Mouse (Mus musculus) heart, embryonic 10.5 days (tissue): Measurements from ENCODE around the gene Rangap1. TPM values are rescaled to one million over a fixed set of nuclear protein-coding genes. Genes with fewer than 3 reads are reported as not detected.
"Not testable (repeated sequence)": the region's sequence is repeated elsewhere in the genome, so short reads cannot be mapped to it uniquely, and the experiment has no call there.

ENCODE experiments used
- DNase-seq: peaks from one replicate; pipeline ENCODE4 v3.0.0-alpha.2; 2017; ENCODE audit warnings: low spot score
- H3K27ac ChIP-seq: fragments of 300-500 bp; sonication (generic); 2 replicates; pipeline ENCODE4 v1.5.1; 2016; ENCODE audit warnings: mild to moderate bottlenecking
- H3K27me3 ChIP-seq: fragments of 300-500 bp; sonication (generic); 2 replicates; pipeline ENCODE4 v1.6.1; 2016; ENCODE audit warnings: mild to moderate bottlenecking; ENCODE audit not compliant: poor library complexity, insufficient read depth, severe bottlenecking
- H3K36me3 ChIP-seq: fragments of 300-500 bp; sonication (generic); 2 replicates; pipeline ENCODE4 v1.6.1; 2016; ENCODE audit warnings: mild to moderate bottlenecking, moderate library complexity
- H3K4me1 ChIP-seq: fragments of 300-500 bp; sonication (generic); 2 replicates; pipeline ENCODE4 v1.6.1; 2016; ENCODE audit warnings: mild to moderate bottlenecking
- H3K4me3 ChIP-seq: fragments of 300-500 bp; sonication (generic); 2 replicates; pipeline ENCODE4 v1.5.1; 2016; ENCODE audit warnings: mild to moderate bottlenecking, moderate library complexity
- H3K9me3 ChIP-seq: fragments of 300-500 bp; sonication (generic); 2 replicates; pipeline ENCODE4 v1.6.1; 2016; ENCODE audit warnings: mild to moderate bottlenecking, moderate library complexity
- WGBS: fragments of 180-500 bp; shearing (Covaris S2); methylation state at CpG from one replicate; pipeline ENCODE4 v1.1.7; 2016; 5-methylcytosine and 5-hydroxymethylcytosine counted together
- polyA plus RNA-seq: library from polyadenylated mRNA; unstranded; fragments of >200 nt; fragmentation: Nextera tagmentation; extraction: Ambion mirVana; gene quantifications from 2 replicates; pipeline ENCODE4 v1.2.1, GENCODE M21; 2016

The Rangap1 gene
- polyA plus RNA-seq, 1 experiment from 2014 or later = 141 TPM

DNA sequence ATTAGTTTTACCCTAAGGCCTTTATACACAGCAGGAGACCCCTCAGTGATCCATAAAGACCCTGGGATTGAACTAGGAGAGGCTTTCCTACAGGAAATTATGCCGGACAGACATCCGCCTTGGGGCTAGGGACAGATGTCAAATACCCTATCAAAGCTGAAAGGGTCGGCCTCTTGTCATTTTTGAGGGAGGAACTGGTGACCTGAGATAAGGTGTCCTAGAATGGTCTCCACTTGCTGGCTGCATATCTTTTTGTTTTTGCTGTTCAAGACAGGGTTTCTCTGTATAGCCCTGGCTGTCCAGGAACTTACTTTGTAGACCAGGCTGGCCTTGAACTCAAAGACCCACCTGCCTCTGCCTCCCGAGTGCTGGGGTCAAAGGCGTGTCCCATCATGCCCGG lies 19.2 kb upstream of the Rangap1 start:
- 83% methylated on average over 6 of the region's 6 CpGs for WGBS
- Histone ChIP-seq H3K27ac (no peak overlapping the region), H3K9me3 (no peaks in the 10 kb centered on the region), H3K4me1 (peaks cover 24% of the 10 kb centered on the region), H3K27me3 (no peaks in the 10 kb centered on the region), H3K36me3 (peaks cover 31% of the 10 kb centered on the region), H3K4me3 (no peak overlapping the region)
- no peak for DNase-seq

DNA sequence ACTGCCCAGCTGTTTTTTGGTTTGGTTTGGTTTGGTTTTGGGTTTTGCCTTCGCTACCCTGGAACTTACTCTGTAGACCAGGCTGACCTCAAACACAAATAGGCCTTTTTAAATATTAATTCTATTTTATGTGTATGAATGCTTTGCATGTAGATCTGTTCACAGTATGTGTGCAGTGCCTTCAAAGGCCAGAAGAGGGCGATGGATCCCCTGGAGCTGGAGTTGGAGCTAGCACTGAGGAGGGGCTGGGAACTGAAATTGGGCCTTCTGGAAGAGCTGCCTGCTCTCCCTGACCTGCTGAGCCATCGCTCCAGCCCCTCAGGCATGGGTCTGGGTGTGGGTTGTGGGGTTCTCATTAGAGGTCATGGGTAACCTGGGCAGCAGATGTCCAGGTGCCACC lies 16.6 kb upstream of the Rangap1 start:
- Histone ChIP-seq H3K9me3 (no peaks in the 10 kb centered on the region), H3K4me1 (peaks cover 22% of the 10 kb centered on the region), H3K4me3 (no peak overlapping the region), H3K27ac (no peak overlapping the region), H3K27me3 (no peaks in the 10 kb centered on the region), H3K36me3 (peaks cover 14% of the 10 kb centered on the region)
- DNase-seq = no peak
- WGBS = 88% methylated on average over 3 of the region's 3 CpGs

DNA sequence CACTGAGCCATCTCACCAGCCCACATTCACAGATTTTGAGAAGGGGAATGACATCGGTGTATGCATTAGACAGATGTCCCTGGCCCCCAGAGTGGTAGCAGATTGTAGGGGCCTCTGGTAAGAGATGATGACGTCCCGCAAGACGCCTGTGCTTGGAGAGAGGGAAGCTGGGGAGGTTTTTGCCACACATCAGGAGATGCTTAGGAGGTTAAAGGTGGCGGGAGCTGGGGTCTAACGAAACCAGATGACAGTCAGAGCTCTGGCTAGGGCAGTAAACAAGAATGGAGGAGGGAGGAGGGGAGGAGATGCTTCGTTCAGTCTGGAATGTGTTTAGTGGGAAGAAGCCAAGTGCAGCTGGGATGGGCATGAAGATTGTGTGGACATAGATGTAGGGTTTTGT lies 16.1 kb upstream of the Rangap1 start:
- H3K27me3 ChIP-seq = no peaks in the 10 kb centered on the region
- H3K27ac ChIP-seq = no peak overlapping the region
- no peaks in the 10 kb centered on the region for H3K9me3 ChIP-seq
- whole genome bisulfite sequencing = 88% methylated on average over 7 of the region's 7 CpGs
- H3K4me1 ChIP-seq = peaks cover 20% of the 10 kb centered on the region
- H3K4me3 ChIP-seq = no peak overlapping the region
- DNase-seq = no peak
- peaks cover 15% of the 10 kb centered on the region for H3K36me3 ChIP-seq

DNA sequence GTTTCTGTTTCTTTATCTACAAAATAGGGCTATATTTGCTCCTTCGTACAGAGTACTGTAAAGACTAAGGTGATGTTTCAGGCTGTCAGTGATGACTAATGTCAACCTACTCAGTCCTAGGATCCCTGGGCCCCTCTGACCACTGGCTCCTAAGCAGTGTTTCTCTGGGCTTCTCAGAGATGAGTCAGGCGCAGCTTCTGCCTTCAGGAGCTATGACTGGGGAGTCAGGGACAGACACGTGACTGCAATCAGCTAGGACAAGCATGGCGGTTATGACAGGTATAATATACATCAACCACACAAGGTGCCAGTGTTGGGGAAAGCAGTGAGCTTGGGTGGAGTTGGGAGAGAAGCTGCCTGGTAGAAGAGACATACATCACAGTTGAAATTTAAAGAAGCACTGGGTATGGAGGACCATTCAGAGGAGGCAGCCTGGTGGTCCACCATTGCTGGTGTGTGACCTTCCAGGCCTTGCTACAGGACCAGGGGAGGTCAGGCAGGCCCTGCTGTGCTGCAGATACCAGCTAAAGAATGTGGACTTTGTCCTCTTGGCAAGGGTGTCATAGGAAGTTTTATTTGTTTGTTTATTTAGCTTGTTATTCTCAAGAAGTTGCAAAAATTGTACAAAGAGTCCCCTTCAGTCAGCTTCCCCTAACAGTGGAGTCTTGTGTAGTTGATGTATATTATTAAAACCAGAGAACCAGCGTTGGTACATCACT lies 15.2 kb upstream of the Rangap1 start:
- no peak overlapping the region for H3K4me3 ChIP-seq
- H3K27ac ChIP-seq = no peak overlapping the region
- peaks cover 21% of the 10 kb centered on the region for H3K36me3 ChIP-seq
- H3K27me3 ChIP-seq = no peaks in the 10 kb centered on the region
- no peaks in the 10 kb centered on the region for H3K9me3 ChIP-seq
- H3K4me1 ChIP-seq = peaks cover 17% of the 10 kb centered on the region; the same call in 1 of the 2 replicates
- WGBS = 90% methylated on average over 5 of the region's 5 CpGs
- DNase-seq = no peak

DNA sequence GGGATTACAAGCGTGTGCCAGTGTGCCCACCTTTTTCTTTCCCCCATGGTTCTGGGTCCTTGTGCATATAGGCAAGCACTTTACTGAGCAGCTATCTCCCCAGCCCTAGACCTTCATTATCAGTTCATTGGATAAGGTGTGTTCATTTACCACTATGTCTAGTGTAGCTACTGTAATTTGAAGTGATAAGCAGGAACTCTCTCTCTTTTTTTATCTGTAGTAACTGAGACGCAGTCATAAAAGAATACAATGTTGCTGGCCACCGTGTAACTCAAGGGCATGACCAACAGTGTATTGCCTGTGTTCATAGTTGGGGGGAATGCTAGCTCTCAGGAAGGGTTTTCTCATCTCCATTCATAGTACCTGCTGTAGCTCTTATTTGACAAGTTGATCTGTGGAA lies 14.2 kb upstream of the Rangap1 start:
- Histone ChIP-seq H3K9me3 (no peaks in the 10 kb centered on the region), H3K4me1 (peaks cover 20% of the 10 kb centered on the region; the same call in 1 of the 2 replicates), H3K27me3 (no peaks in the 10 kb centered on the region), H3K36me3 (peaks cover 30% of the 10 kb centered on the region), H3K27ac (no peak overlapping the region), H3K4me3 (no peak overlapping the region)
- DNase-seq = no peak
- 84% methylated on average over 3 of the region's 3 CpGs for WGBS

DNA sequence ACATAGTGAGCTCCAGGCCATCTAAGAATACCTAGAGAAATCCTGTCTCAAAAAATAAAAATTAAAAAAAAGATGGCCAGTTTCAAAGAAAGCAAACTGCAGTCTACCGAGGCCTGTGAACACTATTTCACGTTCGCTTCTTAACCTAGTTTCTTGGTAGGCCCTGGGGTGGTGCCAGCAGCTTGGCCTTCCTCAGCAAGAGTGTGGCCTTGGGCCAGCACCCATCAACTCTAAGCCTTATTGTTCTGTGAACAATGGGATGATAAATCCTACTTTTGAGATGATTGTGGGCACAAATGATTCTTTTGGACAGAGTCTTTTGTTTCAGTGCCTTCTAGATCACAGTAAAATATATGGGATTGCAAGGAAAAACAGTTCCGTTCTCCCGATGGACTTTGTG lies 13.4 kb upstream of the Rangap1 start:
- H3K9me3 ChIP-seq = no peaks in the 10 kb centered on the region
- H3K27me3 ChIP-seq = no peaks in the 10 kb centered on the region
- 94% methylated on average over 5 of the region's 5 CpGs for whole genome bisulfite sequencing
- DNase-seq = no peak
- no peak overlapping the region for H3K4me3 ChIP-seq
- peaks cover 16% of the 10 kb centered on the region; the same call in 1 of the 2 replicates for H3K4me1 ChIP-seq
- no peak overlapping the region for H3K27ac ChIP-seq
- H3K36me3 ChIP-seq = peaks cover 36% of the 10 kb centered on the region

DNA sequence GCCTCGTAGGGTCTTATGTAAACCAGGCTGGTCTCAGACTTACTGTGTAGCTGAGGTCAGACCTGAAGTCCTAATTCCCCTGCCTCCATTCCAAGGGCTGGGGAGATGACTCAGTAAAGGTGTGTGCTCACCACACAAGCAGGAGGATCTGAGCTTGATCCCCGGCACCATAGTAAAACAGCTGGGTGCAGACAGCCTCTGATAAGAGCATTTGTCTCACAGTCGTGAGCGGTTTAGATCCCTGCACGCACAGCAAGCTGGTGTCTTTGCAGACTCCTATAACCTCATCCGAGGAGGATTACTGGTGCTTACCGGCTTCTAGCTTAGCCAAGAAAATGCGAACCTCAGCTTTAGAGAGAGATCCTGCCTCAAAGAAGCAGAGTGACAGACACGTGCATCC lies 8.3 kb upstream of the Rangap1 start:
- H3K4me1 ChIP-seq = peaks cover 17% of the 10 kb centered on the region
- WGBS = 88% methylated on average over 9 of the region's 9 CpGs

DNA sequence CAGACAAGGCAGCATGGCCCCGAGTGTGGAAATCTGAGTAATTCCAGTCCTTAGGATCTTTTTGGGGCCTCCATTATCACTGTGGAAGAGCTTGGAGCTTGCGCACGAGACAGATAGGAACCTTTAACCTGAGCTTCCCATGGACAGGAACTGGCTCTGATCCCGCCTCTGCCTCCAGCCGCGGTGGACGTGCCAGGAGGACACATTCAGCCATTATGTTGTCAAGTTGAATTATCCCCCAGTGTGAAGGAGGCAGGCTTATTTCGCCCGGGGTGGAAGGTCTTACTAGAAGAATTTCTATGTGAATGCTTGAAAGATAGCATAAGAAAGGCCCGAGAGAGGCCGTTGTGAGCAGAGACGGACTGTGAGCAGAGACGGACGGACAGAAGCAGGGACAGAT lies 4.4 kb upstream of the Rangap1 start:
- H3K4me1 ChIP-seq = peaks cover 29% of the 10 kb centered on the region
- H3K9me3 ChIP-seq = no peaks in the 10 kb centered on the region
- DNase-seq = no peak
- H3K27ac ChIP-seq = peak overlapping the region; percentile 65
- 43% methylated on average over 14 of the region's 14 CpGs for WGBS
- H3K4me3 ChIP-seq = peak overlapping the region; percentile 13; the same call in 1 of the 2 replicates
- no peaks in the 10 kb centered on the region for H3K27me3 ChIP-seq
- peaks cover 25% of the 10 kb centered on the region for H3K36me3 ChIP-seq

More for the DNA sequence above, 8.3 kb upstream of the Rangap1 start:
- Histone ChIP-seq H3K9me3 (no peaks in the 10 kb centered on the region), H3K27me3 (no peaks in the 10 kb centered on the region), H3K4me3 (no peak overlapping the region), H3K36me3 (peaks cover 38% of the 10 kb centered on the region), H3K27ac (no peak overlapping the region)
- no peak for DNase-seq

DNA sequence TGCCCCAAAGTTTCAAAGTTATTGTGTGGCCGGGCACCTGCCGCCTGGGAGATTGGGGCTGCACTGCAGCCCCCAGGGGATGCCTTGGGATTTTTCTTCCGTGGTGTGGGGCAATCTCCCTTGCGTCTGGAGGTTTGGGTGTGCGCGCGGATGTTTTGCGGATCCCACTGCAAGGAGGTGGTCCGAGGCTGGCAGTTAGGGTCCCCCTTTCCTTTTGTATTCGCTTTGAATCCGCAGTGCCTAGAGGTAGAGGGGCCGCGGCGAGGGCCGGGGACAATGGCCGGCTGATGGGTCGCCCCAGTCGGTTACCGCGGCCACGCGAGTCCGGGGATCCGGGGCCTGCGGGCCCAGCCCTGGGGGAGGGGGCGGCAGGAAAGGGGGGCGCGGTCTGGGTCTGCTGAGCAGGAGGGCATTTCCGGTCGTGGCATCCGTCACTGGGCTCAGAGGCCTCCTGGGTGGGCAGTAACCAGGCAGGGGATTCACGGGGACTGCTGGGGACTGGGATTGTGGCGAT lies 328 bp upstream of the Rangap1 start:
- peaks cover 4% of the 10 kb centered on the region; the same call in 1 of the 2 replicates for H3K36me3 ChIP-seq
- whole genome bisulfite sequencing = under 1% methylated on average over 33 of the region's 33 CpGs

DNA sequence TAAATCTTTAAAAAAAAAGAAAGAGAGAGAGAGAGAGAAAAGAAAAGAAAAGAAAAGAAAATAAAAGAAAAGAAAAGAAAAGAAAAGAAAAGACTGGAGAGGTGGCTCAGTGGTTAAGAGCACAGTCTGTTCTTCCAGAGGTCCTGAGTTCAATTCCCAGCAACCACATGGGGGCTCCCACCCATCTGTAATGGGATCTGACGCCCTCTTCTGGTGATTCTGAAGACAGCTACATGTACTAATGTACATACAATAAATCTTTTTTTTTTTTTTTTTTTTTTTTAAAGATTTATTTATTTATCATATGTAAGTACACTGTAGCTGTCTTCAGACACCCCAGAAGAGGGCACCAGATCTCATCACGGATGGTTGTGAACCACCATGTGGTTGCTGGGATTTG lies 3.0 kb downstream of the Rangap1 start:
- H3K36me3 ChIP-seq, H3K4me3 ChIP-seq, H3K27ac ChIP-seq, H3K9me3 ChIP-seq, H3K27me3 ChIP-seq, DNase-seq: not testable (repeated sequence)
- H3K4me1 ChIP-seq = peaks cover 12% of the 10 kb centered on the region; the same call in 1 of the 2 replicates
- WGBS = 32% methylated on average over 2 of the region's 2 CpGs

More for the DNA sequence above, 328 bp upstream of the Rangap1 start:
- Histone ChIP-seq H3K27ac (peak overlapping the region; percentile 98), H3K4me3 (peak overlapping the region; percentile 92), H3K4me1 (peaks cover 28% of the 10 kb centered on the region), H3K9me3 (no peaks in the 10 kb centered on the region), H3K27me3 (no peaks in the 10 kb centered on the region)
- DNase-seq = peak; percentile 88

DNA sequence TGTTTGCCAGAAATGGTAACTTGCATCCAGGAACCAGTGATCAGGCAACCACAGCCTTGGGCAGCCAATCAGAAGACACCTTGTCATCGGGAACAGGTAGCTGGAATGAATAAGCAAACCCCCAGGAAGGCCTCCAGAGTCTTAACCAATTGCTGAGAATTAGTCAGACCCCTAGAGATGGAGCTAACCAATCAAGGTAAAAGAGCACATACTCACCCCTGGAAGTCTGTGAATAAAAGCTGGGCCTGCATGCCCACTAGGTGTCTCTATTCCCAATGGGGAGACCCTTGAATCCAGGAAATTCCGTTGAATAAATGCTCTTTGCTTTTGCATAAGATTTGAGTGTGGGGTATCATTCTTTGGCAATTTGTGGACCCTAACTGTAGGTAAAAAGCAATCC lies 5.4 kb downstream of the Rangap1 start:
- DNase-seq = no peak
- no peak overlapping the region for H3K27ac ChIP-seq
- H3K4me1 ChIP-seq = no peaks in the 10 kb centered on the region
- H3K27me3 ChIP-seq = no peaks in the 10 kb centered on the region
- H3K9me3 ChIP-seq = no peaks in the 10 kb centered on the region
- 13% methylated on average over 2 of the region's 2 CpGs for WGBS
- H3K36me3 ChIP-seq = no peaks in the 10 kb centered on the region
- H3K4me3 ChIP-seq = no peak overlapping the region

DNA sequence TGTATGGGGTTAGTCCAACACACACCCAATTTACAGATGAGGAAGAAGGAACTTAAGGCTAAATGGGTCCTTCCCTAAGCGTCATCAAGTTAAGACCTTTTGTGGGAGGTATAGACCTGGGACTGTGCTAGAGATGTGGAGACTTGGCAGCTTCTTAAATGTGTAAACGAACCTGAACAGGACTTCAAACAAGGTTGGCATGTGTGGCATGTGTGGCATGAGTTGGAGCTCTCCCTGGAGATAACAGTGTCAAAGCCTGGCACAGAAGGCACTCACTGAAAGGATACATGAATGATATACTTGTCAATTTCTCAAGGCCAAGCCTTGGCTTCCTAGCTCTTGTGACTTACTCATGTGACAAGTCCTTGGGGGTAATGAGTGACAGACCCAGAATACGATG lies 6.0 kb downstream of the Rangap1 start:
- Histone ChIP-seq H3K4me3 (no peak overlapping the region), H3K27ac (no peak overlapping the region), H3K27me3 (no peaks in the 10 kb centered on the region), H3K9me3 (no peaks in the 10 kb centered on the region), H3K36me3 (no peaks in the 10 kb centered on the region), H3K4me1 (no peaks in the 10 kb centered on the region)
- 68% methylated on average over 3 of the region's 3 CpGs for WGBS
- no peak for DNase-seq

DNA sequence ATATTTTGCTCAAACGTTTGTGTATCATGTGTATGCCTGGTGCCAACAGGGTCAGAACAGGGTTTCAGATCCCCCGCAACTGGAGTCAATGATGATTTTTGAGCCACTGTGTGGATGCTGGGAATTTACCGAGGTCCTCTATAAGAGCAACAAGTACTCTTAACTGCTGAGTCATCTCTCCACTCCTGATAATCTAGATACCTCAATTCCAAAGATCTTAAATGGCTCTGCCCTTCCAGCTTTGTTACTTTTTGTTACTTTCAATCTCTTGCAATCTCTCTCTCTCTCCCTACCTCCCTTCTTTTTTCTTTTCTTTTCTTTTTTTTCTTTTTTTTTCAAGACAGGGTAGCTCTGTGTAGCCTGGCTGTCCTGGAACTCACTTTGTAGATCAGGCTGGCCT lies 10.3 kb downstream of the Rangap1 start:
- Histone ChIP-seq H3K4me3 (no peak overlapping the region), H3K36me3 (no peaks in the 10 kb centered on the region), H3K27ac (no peak overlapping the region), H3K4me1 (no peaks in the 10 kb centered on the region), H3K27me3 (no peaks in the 10 kb centered on the region), H3K9me3 (no peaks in the 10 kb centered on the region)
- WGBS = 52% methylated on average over 3 of the region's 3 CpGs
- no peak for DNase-seq
